Mouse (Mus musculus) midbrain, embryonic 13.5 days (tissue): ENCODE results near the gene Terf2ip. TPM values are rescaled to one million over a fixed set of nuclear protein-coding genes. Genes with fewer than 3 reads are reported as not detected.

Source experiments
- ATAC-seq: fragments of 200-750 bp; cut with Nextera tagmentation; 2 replicates; pipeline ENCODE4 v1.8.0; 2017; ENCODE audit warnings: mild to moderate bottlenecking, moderate TSS enrichment, moderate library complexity
- H3K27ac ChIP-seq: fragments of 300-500 bp; sonication (generic); 2 replicates; pipeline ENCODE4 v1.5.1; 2015; ENCODE audit warnings: inconsistent platforms, mild to moderate bottlenecking, moderate library complexity
- H3K27me3 ChIP-seq: fragments of 300-500 bp; sonication (generic); 2 replicates; pipeline ENCODE4 v1.6.1; 2015; ENCODE audit warnings: mild to moderate bottlenecking, inconsistent platforms
- H3K36me3 ChIP-seq: fragments of 300-500 bp; sonication (generic); 2 replicates; pipeline ENCODE4 v1.6.1; 2015; ENCODE audit warnings: mild to moderate bottlenecking, inconsistent platforms
- H3K4me1 ChIP-seq: fragments of 300-500 bp; sonication (generic); replicated peaks from 2 replicates; pipeline ENCODE4 v1.6.1; 2015; ENCODE audit warnings: inconsistent platforms
- H3K4me2 ChIP-seq: fragments of 300-500 bp; sonication (generic); replicated peaks from 2 replicates; pipeline ENCODE4 v1.6.1; 2015; ENCODE audit warnings: moderate library complexity, mild to moderate bottlenecking, inconsistent platforms
- H3K4me3 ChIP-seq: fragments of 300-500 bp; sonication (generic); replicated peaks from 2 replicates; pipeline ENCODE4 v1.5.1; 2015; ENCODE audit warnings: mild to moderate bottlenecking, inconsistent platforms
- H3K9ac ChIP-seq: fragments of 300-500 bp; sonication (generic); replicated peaks from 2 replicates; pipeline ENCODE4 v1.6.1; 2015; ENCODE audit warnings: mild to moderate bottlenecking, inconsistent platforms
- H3K9me3 ChIP-seq: fragments of 300-500 bp; sonication (generic); 2 replicates; pipeline ENCODE4 v1.6.1; 2016; ENCODE audit warnings: mild to moderate bottlenecking, inconsistent platforms
- WGBS: fragments of 180-500 bp; shearing (Covaris S2); methylation state at CpG from one replicate; pipeline ENCODE4 v1.1.7; 2015; 5-methylcytosine and 5-hydroxymethylcytosine counted together
- polyA plus RNA-seq: library from polyadenylated mRNA; unstranded; fragments of >200 nt; fragmentation: Nextera tagmentation; extraction: Ambion mirVana; gene quantifications from 2 replicates; pipeline ENCODE4 v1.2.1, GENCODE M21; 2015

Terf2ip gene
- polyA plus RNA-seq, 1 experiment from 2014 or later, result 55.9 TPM

GRCm38 (mm10) chr8:112029455-112029854 is 18.3 kb downstream of the Terf2ip start:
- Histone ChIP-seq H3K4me1 (no peaks in the 10 kb centered on the region), H3K9me3 (no peaks in the 10 kb centered on the region), H3K27ac (no peak overlapping the region), H3K4me3 (no peak overlapping the region), H3K9ac (no peak overlapping the region), H3K27me3 (no peaks in the 10 kb centered on the region), H3K36me3 (no peaks in the 10 kb centered on the region), H3K4me2 (no peak overlapping the region)
- no peak for ATAC-seq
- 83% methylated on average over 7 of the region's 7 CpGs for WGBS

- Histone ChIP-seq H3K36me3 (no peaks in the 10 kb centered on the region), H3K27ac (no peak overlapping the region), H3K9me3 (no peaks in the 10 kb centered on the region), H3K9ac (no peak overlapping the region), H3K27me3 (no peaks in the 10 kb centered on the region), H3K4me1 (no peaks in the 10 kb centered on the region), H3K4me2 (no peak overlapping the region), H3K4me3 (no peak overlapping the region)
- ATAC-seq, result no peak
- 50% methylated on average over 6 of the region's 6 CpGs for whole genome bisulfite sequencing
Measured at GRCm38 (mm10) chr8:112030663-112031062, 19.5 kb downstream of the Terf2ip start.

GRCm38 (mm10) chr8:112033071-112033470 is 21.9 kb downstream of the Terf2ip start:
- ATAC-seq, result no peak
- Histone ChIP-seq H3K27me3 (no peaks in the 10 kb centered on the region), H3K4me3 (no peak overlapping the region), H3K27ac (no peak overlapping the region), H3K4me1 (no peaks in the 10 kb centered on the region), H3K36me3 (no peaks in the 10 kb centered on the region), H3K4me2 (no peak overlapping the region), H3K9me3 (no peaks in the 10 kb centered on the region), H3K9ac (no peak overlapping the region)
- 41% methylated on average over 7 of the region's 7 CpGs for WGBS

- H3K9me3 ChIP-seq, result no peaks in the 10 kb centered on the region
- no peaks in the 10 kb centered on the region for H3K4me1 ChIP-seq
- no peak overlapping the region for H3K4me3 ChIP-seq
- no peak overlapping the region for H3K27ac ChIP-seq
- no peak overlapping the region for H3K9ac ChIP-seq
- no peaks in the 10 kb centered on the region for H3K36me3 ChIP-seq
- ATAC-seq, result no peak
- WGBS, result 18% methylated on average over 8 of the region's 8 CpGs
- H3K27me3 ChIP-seq, result no peaks in the 10 kb centered on the region
- no peak overlapping the region for H3K4me2 ChIP-seq
Measured at GRCm38 (mm10) chr8:112034603-112035002, 23.4 kb downstream of the Terf2ip start.

GRCm38 (mm10) chr8:112037521-112037920 is 26.3 kb downstream of the Terf2ip start:
- Histone ChIP-seq H3K9me3 (no peaks in the 10 kb centered on the region), H3K4me1 (no peaks in the 10 kb centered on the region), H3K27ac (no peak overlapping the region), H3K4me2 (no peak overlapping the region), H3K4me3 (no peak overlapping the region), H3K36me3 (no peaks in the 10 kb centered on the region), H3K27me3 (no peaks in the 10 kb centered on the region), H3K9ac (no peak overlapping the region)
- no peak for ATAC-seq
- 85% methylated on average over 18 of the region's 18 CpGs for WGBS

- Histone ChIP-seq H3K4me1 (no peaks in the 10 kb centered on the region), H3K9ac (no peak overlapping the region), H3K36me3 (no peaks in the 10 kb centered on the region), H3K27me3 (no peaks in the 10 kb centered on the region), H3K27ac (no peak overlapping the region), H3K9me3 (no peaks in the 10 kb centered on the region), H3K4me3 (no peak overlapping the region), H3K4me2 (no peak overlapping the region)
- 84% methylated on average over 5 of the region's 5 CpGs for WGBS
- ATAC-seq, result no peak
Measured at GRCm38 (mm10) chr8:112045182-112045581, 34.0 kb downstream of the Terf2ip start.

GRCm38 (mm10) chr8:112045896-112046295 is 34.7 kb downstream of the Terf2ip start:
- peak; percentile 79 for ATAC-seq
- H3K9ac ChIP-seq, result no peak overlapping the region
- no peaks in the 10 kb centered on the region for H3K4me1 ChIP-seq
- no peaks in the 10 kb centered on the region for H3K36me3 ChIP-seq
- no peaks in the 10 kb centered on the region for H3K9me3 ChIP-seq
- H3K4me2 ChIP-seq, result no peak overlapping the region
- 5% methylated on average over 7 of the region's 7 CpGs for WGBS
- no peak overlapping the region for H3K27ac ChIP-seq
- no peaks in the 10 kb centered on the region for H3K27me3 ChIP-seq
- H3K4me3 ChIP-seq, result no peak overlapping the region

- Histone ChIP-seq H3K4me1 (no peaks in the 10 kb centered on the region), H3K9me3 (no peaks in the 10 kb centered on the region), H3K4me2 (no peak overlapping the region), H3K27ac (no peak overlapping the region), H3K4me3 (no peak overlapping the region), H3K9ac (no peak overlapping the region), H3K36me3 (no peaks in the 10 kb centered on the region), H3K27me3 (no peaks in the 10 kb centered on the region)
- no peak for ATAC-seq
- 65% methylated on average over 6 of the region's 6 CpGs for WGBS
Measured at GRCm38 (mm10) chr8:112048293-112048692, 37.1 kb downstream of the Terf2ip start.

- H3K9ac ChIP-seq, result no peak overlapping the region
- no peaks in the 10 kb centered on the region for H3K9me3 ChIP-seq
- no peak overlapping the region for H3K27ac ChIP-seq
- no peak overlapping the region for H3K4me2 ChIP-seq
- ATAC-seq, result no peak
- no peaks in the 10 kb centered on the region for H3K4me1 ChIP-seq
- 82% methylated on average over 6 of the region's 6 CpGs for WGBS
- no peaks in the 10 kb centered on the region for H3K27me3 ChIP-seq
- no peaks in the 10 kb centered on the region for H3K36me3 ChIP-seq
- no peak overlapping the region for H3K4me3 ChIP-seq
Measured at GRCm38 (mm10) chr8:112049984-112050383, 38.8 kb downstream of the Terf2ip start.

GRCm38 (mm10) chr8:112051537-112051936 is 40.3 kb downstream of the Terf2ip start:
- H3K4me2 ChIP-seq, result no peak overlapping the region
- H3K9me3 ChIP-seq, result no peaks in the 10 kb centered on the region
- H3K27ac ChIP-seq, result no peak overlapping the region
- WGBS, result 78% methylated on average over 9 of the region's 9 CpGs
- H3K4me3 ChIP-seq, result no peak overlapping the region
- H3K9ac ChIP-seq, result no peak overlapping the region
- no peaks in the 10 kb centered on the region for H3K4me1 ChIP-seq
- no peak for ATAC-seq
- H3K27me3 ChIP-seq, result no peaks in the 10 kb centered on the region
- no peaks in the 10 kb centered on the region for H3K36me3 ChIP-seq

- Histone ChIP-seq H3K9me3 (no peaks in the 10 kb centered on the region), H3K4me3 (no peak overlapping the region), H3K9ac (no peak overlapping the region), H3K27me3 (no peaks in the 10 kb centered on the region), H3K4me2 (no peak overlapping the region), H3K36me3 (no peaks in the 10 kb centered on the region), H3K4me1 (no peaks in the 10 kb centered on the region), H3K27ac (no peak overlapping the region)
- no peak for ATAC-seq
Measured at GRCm38 (mm10) chr8:112054456-112054855, 43.3 kb downstream of the Terf2ip start.

- Histone ChIP-seq H3K4me3 (no peak overlapping the region), H3K36me3 (no peaks in the 10 kb centered on the region), H3K27me3 (no peaks in the 10 kb centered on the region), H3K27ac (no peak overlapping the region), H3K4me2 (no peak overlapping the region), H3K9ac (no peak overlapping the region), H3K9me3 (no peaks in the 10 kb centered on the region), H3K4me1 (no peaks in the 10 kb centered on the region)
- ATAC-seq, result peak; percentile 78
- WGBS, result 40% methylated on average over 4 of the region's 4 CpGs
Measured at GRCm38 (mm10) chr8:112061372-112061771, 50.2 kb downstream of the Terf2ip start.
